Mouse (Mus musculus) right cerebral cortex, postnatal 10 days (tissue): Measurements from ENCODE around the gene Rfx5.

Experiments
- DNase-seq, 2 experiments: peaks; one replicate each; pipeline ENCODE4 v3.0.0; 2021; ENCODE audit warnings: low spot score in 2 of 2

Rfx5 gene

GRCm38 (mm10) chr3:94996946-94997345, 43.1 kb downstream of the Rfx5 start:
- DNase-seq, result peak; percentile 73 to 86

DNA sequence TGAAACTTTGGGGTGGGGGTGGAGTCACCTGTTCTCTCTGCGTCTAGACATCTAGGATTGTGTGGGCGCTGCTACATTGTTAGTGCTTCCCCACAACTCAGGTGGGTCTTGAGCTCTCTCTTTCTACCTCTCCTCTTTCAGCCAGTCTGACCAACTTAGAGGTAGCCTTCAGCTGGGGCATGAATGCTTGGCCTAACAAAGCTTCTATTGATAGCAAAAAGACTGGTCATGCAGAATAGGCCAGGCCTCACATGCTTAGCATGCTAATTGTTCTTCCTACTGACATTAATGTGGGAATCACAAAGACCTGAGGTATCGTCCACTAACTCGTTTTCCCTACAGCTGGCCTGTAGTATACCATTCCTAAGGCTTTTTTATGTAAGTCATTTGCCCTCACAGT, 48.7 kb downstream of the Rfx5 start:
- no peak for DNase-seq

DNA sequence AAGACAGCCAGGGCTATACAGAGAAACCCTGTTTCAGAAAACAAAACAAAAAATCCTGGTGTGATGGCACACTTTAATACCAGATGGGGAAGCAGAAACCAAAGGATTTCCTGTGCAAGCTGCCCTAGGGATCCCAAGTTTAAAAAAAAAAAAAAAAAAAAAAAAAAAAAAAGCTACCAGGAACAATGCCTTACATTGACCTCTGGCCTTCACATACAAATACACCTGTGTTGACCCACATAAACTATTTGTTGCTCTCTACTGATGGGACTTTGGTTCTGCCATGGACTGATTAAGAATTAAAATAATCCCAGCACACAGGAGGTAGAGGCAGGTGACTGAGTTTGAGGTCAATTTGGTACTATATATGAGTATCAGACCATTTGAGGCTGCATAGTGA, 49.4 kb downstream of the Rfx5 start:
- no peak for DNase-seq

GRCm38 (mm10) chr3:95005651-95006050, 51.8 kb downstream of the Rfx5 start:
- no peak for DNase-seq

DNA sequence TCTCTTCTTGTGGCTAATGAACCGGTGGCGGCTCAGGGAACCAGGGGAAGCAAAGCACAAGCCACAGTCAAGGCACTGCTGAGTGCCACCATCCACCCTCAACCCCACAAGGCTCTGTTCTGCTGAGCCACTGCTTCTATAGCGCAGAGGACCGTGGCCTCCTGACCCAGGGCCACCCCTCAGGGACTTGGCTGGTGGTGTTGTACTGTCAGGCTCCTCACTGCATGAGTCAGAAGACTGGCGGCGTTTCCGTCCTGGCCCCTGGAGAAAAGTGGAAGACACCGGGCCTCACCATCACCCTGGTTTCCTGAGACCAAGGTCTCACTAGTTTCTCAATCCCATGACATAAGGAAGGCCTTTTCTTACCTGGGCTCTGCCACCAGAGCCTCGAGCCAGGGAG, 53.8 kb downstream of the Rfx5 start:
- DNase-seq, result no peak

DNA sequence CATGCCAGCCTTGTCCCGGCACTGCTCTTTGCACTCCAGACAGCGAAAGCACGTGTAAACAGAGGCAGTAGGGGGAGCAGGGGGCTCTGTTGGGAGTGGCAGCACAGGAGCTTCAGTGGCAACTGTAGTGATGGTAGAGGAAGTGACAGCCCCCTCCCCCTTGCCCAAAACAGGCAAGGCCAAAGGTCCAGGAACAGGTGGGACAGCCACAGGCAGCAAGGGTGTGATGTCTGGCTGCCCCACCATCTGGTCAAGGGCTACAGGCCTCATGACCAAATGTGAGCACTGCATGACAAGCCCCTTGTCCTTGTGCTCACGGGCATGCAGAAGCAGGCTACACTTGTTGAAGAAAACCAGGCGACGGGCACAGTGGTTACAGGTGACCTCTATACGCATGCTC, 56.5 kb downstream of the Rfx5 start:
- no peak for DNase-seq
